Mouse (Mus musculus) liver, adult (tissue): ENCODE results near the gene Fam193a.

Source experiments
- GATA4 ChIP-seq: IDR thresholded peaks from 2 replicates; pipeline ENCODE4 v1.6.1; 2014; ENCODE audit warnings: mild to moderate bottlenecking, low read length; ENCODE audit not compliant: insufficient replicate concordance

Fam193a gene

DNA sequence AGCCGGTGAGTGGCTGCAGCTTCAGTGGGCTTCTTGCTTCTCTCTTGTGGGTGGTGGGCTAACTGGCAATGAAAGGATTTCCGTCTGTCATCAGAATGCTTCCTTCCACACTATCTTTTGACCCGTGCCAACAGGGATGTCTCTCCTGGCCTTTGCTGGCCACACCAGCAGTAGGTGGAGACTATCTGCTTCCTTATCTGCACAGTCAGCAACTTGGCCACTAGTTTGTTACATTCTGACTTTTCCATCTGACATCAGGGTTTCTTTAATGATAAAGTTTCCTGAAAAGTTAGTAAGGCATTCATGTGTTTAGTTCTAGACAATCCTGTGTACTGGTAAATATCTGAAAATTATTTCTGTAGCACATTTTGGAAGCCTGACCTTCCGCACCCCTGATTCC lies 41.1 kb downstream of the Fam193a start:
- no peak for TF ChIP-seq GATA4

DNA sequence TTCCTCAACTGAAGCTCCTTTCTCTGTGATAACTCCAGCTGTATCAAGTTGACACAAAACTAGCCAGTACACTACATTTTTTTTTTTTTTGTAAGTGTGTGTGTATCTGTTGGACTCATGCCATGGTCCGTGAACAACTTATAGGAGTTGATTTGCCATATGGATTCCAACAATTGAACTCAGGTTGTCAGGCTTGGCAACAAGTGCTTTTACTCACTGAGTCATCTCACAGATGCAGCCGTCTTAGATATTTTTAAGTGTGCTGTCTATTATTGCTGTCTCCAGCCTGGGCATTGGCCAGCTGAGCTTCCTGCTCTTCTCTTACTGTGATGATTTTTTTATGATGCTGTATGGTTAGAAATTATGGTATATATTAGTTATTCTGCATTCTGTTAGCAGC lies 44.2 kb downstream of the Fam193a start:
- TF ChIP-seq GATA4 = no peak

DNA sequence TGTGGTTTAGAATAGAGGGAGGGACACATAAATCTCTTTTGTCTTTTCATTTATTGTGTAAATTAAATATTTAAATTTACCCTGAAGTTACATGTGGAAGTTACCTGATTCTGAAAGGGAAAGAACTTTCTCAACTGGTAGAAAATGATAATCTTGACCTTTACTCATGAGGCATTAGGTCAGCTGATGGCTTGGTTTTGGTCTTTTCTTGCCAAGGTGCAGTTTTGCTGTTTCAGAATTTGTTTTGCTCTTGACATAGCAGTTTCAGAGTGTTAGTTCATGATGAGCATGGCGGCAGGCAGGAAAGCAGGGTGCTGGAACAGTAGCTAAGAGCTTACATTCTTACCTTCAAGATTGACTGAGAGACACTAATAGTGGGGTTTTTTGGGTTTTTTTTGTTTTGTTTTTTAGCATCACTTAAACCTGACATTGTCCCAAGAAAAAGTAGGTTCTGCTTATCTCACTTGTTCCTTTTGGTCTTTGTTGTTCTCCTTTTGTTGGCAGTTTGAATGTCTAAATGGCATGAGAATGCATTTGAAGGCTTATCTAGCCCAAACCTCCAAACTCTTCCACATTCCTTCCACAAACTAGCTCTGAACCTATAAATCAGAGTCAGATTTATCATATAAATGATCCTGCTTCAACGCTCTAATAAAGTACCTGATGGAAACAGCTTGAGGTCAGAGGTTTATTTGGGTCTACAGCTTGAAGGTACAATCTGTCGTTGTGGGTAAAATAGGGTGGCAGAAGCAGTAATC lies 47.7 kb downstream of the Fam193a start:
- no peak for TF ChIP-seq GATA4

DNA sequence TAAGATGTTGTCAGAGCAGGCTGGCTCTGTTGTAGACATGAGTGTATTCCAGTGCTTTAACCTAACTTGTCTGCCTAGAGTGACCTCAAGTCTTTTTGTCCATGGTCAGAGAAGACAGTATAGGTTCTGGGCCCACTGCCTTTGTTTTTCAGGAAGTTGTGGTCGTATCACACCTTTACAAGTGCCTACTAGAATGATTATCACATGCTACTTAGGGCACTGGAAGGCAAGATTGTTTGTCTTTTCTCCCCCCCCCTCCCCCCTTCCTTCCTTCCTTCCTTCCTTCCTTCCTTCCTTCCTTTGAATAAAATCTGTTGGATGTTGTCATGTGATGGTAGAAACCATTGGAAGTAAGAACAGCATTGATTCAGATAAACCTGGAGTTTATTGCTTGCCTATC lies 49.5 kb downstream of the Fam193a start:
- no peak for TF ChIP-seq GATA4

DNA sequence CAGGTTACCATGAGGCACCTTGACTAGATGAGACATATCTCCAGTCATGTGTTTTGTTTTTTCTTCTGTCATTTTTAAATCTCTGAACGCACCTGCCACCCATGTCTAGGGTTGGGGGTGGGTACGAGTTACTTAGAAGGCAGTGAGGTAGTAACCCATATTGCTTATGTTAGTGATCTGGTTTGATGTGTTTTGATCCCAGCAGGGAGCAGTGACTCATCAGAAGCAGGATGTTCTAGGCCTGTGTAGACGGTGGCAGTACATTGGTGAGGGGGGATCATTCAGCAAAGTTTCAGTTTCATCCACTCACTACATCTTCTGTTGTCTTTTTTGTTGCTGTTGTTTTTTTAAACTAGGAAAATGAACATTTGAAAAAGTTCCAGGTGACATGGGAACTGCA lies 61.0 kb downstream of the Fam193a start:
- TF ChIP-seq GATA4 = no peak

DNA sequence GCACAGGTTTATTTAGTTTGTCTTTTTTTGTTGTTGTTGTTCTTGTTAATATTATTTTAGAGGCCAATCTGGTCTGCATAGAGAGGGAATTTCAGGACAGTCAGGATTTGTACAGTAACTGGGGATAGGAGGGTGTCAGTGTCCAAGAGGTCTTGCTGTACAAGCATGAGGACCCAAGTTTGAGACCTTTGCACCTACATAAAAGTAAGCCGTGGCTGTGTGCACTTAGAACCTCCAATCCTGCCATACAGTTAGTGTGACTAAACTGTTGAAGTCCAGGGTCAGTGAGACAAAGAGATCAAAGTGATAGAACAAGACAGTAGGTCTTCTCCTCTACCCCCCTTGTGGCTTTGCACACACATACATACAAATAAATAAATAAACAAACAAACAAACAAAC lies 64.1 kb downstream of the Fam193a start:
- no peak for TF ChIP-seq GATA4

DNA sequence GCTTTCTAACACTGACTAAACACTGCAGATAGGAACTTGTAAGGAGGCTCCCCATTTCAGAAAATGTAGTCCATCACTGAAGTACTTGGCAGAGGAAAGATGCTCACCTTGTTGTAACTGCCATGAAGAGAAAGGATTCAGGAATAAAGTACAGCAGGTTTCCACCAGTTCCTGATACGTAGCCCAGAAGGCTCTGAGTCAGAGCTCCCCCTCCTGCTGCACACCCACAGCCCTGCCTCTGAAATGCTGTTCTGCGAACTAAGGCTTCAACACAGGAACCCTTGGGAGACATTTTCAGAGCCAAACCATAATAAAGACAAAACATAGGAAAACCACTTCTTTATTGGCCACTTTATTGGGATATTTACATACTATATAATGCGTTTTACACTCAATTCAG lies 64.5 kb downstream of the Fam193a start:
- no peak for TF ChIP-seq GATA4

DNA sequence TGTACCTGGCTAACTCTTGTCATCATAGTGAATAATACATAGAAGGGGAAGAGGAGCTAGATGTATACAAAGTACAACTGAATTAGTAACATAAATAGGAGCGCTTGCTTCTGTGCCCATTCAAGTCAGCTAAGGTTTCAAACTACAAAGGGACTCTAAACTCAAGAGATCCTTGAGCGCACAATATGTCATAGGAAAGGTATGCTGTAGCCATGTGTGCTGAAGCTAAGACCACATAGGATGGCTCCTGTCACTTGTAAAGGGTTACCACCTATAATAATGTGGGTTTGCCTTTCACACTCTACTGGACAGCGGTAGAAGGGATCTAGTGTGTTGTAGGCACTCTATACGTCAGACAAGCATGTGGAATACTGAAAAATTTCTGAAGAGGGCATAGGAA lies 68.3 kb downstream of the Fam193a start:
- no peak for TF ChIP-seq GATA4

DNA sequence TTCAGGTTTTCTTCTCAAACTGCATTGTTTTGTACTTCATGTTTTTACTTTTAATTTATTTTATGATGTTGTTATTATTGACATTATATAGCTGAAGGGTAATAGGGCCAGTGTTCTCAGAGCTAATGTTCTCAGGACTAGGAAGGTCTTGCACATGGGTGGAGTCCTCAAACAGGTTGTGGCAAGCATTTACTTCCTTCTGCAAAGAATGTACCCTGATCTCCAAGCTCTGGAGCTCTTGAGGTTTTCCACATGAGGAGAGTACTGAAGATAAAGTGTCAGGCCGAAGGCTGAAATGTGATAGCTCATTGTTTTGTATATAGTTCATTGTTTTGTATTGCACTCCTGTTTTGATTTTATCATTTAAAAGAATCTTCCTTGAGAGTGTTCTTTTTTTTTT lies 68.9 kb downstream of the Fam193a start:
- no peak for TF ChIP-seq GATA4

DNA sequence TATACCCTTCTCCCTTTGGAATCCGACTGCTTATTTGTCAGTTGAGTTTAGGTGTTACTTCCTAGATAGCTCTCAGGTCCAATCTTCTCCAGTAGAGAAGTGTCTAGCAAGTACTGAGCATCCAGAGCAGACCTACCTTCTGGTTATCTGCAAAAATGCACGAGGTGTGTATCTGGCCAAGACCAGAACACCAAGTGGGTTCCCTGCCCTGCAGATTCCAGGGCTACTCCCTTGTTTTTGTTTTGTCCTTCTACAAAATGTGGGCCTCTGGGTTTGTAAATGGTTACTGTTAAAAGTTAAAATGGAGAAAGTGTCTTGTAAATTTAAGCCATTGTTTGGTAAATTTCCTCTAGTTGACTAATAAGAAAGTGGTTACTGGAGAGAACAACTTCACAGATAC lies 70.0 kb downstream of the Fam193a start:
- TF ChIP-seq GATA4 = no peak

DNA sequence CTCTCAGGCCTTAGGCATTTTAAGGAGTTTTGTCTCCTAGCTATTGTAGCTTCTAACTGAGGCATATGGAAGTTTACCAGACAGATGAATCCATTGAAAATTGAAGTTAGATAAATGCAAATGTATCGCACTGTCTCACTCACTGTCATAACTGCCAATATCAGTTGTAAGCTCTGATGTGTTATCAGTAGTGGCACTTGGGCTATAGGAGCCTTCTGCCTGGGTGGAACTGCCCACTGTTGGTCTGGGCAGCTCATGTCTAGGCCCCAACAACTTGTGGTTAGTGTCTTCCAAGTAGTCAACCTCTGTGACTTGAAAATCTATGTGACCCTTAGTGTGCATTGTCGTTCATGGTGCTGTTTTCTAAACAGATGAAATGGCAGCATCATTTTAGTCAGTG lies 72.1 kb downstream of the Fam193a start:
- no peak for TF ChIP-seq GATA4

DNA sequence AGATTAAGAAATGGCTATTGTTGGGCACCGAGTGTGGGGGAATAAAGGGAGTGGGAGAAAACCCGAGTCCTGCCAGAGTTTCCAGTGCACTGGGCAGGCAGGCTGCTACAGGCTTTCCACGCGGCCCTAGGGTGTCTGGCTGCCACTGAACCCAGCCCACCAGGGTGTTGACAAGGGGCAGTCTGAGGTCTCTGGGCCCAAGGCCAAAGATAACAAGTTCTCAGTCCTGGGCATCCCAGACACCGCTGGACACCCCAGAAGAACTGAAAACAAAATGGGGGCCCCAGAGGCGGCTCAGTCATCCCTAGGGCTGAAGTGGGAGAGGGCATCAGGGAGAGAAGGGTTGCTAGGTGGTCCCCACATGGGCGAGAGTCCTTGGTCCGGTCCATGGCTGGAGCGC lies 76.5 kb downstream of the Fam193a start:
- TF ChIP-seq GATA4 = no peak

DNA sequence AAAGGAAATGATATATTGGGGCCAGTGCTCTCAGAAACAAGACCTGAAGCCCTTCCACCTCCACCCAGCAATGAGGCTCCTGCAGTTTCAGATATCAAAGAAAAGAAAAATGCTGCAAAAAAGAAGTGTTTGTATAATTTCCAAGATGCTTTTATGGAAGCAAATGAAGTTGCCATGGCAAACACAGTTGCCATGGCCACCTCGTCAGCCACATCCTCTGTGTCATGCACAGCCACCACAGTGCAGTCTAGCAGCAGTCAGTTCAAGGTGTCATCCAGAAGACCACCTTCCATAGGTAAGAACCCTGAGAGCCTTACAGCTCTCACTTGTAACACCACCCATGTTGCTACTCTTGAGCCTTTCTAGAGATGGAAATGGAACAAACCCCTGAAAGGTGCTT lies 89.3 kb downstream of the Fam193a start:
- TF ChIP-seq GATA4 = no peak

DNA sequence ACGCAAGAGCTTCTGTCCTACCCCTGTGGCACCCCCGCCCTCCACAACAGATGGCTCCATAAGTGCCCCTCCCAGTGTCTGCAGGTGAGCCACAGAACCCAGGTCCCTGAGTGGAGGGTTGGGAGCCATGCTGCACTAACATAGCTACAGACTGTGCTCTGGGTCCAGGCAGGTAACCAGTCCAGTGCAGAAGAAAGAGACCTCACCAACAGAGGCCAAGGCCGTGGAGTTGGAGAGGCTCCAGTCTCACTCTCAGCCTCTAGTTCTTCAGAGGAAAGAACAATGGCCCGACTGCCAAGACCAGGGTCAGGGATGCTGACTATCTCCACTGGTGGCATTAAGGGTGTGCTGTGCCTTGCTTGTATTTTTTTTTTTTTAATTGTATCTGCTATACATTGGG lies 91.6 kb downstream of the Fam193a start:
- TF ChIP-seq GATA4 = no peak

DNA sequence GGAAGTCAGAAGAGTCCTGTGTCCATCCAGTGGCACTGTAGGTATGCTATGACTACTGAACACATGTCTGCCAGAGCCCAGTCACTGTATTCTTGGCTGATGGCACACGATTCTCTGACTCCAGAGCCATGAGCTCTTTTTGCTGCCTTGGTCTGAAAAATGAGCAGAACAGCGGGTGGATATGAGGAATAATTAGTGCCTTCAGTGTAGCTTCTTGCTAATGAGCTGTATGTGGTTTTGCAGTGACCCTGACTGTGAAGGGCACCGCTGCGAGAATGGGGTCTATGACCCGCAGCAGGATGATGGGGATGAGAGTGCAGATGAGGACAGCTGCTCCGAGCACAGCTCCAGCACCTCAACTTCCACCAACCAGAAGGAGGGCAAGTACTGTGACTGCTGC lies 92.1 kb downstream of the Fam193a start:
- TF ChIP-seq GATA4 = no peak

DNA sequence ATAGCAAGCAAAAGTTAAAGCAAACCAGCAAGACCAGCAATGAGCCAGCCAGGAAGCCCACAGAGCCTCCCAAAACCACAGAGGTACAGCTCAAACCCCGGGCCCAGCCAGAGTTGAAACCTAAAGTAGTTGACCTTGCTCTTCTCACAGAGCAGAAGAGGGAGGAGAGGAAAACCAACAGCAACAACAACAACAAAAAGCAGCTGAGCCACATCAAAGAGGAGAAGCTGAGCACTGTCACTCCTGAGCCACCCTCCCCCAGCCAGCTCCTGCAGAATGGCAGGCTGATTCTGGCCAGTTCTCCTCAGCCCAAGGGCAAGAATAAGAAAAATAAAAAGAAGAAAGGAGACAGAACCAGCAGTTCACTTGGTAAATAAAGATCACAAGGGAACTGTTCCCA lies 96.3 kb downstream of the Fam193a start:
- TF ChIP-seq GATA4 = no peak

DNA sequence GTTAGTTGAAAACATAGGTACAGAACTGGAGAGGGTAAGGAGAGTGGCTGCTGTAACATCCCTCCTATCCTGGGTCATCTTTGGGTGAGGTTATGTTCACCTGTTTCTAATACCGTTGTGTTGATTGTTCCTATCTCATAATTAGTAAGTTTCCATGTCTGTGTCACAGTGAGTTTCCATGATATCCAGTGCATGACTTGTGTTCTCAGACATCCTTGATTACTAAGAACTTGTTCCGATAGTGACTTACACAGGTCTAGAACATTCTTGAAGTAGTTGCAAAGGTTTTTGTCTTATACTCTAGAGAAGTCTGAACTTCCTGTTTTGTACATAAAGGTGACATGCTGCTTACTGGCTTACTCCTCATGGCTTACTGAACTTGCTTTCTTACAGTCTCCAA lies 96.9 kb downstream of the Fam193a start:
- no peak for TF ChIP-seq GATA4
